Mouse (Mus musculus): ENCODE results near the gene Psmg1. TPM values are rescaled to one million over a fixed set of nuclear protein-coding genes. Genes with fewer than 3 reads are reported as not detected.

The Psmg1 gene
- polyA plus RNA-seq, 1 experiment, result 1.6 TPM

GRCm38 (mm10) chr16:95945389-95946311 is 45.1 kb downstream of the Psmg1 start:
- Histone ChIP-seq H3K9me3 (ENCODE audit: control insufficient read depth, low read length) (peaks cover 6% of the 10 kb centered on the region; the same call in 1 of the 2 replicates), H3K27me3 (ENCODE audit: control insufficient read depth) (no peaks in the 10 kb centered on the region), H3K36me3 (ENCODE audit: control insufficient read depth) (no peaks in the 10 kb centered on the region), H3K4me3 (replicated peaks) (no peak overlapping the region), H3K4me1 (ENCODE audit: control insufficient read depth) (no peaks in the 10 kb centered on the region)
- TF ChIP-seq TAL1 (IDR thresholded peaks at IDR 0.05; ENCODE audit: low read length) (no peak), GATA1 (IDR thresholded peaks at IDR 0.05; ENCODE audit: low read length) (no peak)

DNA sequence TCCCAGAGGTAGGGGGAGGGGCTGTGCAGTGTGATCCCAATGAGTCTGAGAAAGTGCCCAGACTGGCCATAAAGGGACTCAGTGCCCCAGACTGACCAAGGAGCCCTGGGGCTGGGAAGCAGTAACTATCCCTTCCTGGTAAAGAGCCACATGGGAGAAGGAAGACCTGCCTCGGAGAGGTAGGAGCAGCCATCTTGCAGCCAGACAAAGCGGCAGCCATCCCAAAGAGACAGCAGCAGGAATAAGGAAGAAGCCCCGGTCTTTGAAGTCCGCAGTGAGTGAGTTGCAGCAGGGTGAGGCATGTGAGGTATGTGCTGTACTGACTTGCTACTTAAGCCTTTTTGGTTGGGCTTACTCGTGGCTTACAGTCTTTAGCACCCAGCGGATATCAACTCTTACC is 47.6 kb downstream of the Psmg1 start:
- H3K4me1 ChIP-seq (ENCODE audit: control insufficient read depth), result no peaks in the 10 kb centered on the region
- H3K36me3 ChIP-seq (ENCODE audit: control insufficient read depth), result no peaks in the 10 kb centered on the region
- H3K9me3 ChIP-seq (ENCODE audit: control insufficient read depth, low read length), result peaks cover 9% of the 10 kb centered on the region; the same call in 1 of the 2 replicates
- no peaks in the 10 kb centered on the region for H3K27me3 ChIP-seq (ENCODE audit: control insufficient read depth)
- TF ChIP-seq GATA1 (IDR thresholded peaks at IDR 0.05; ENCODE audit: low read length) (no peak), TAL1 (IDR thresholded peaks at IDR 0.05; ENCODE audit: low read length) (no peak)
- no peak overlapping the region for H3K4me3 ChIP-seq (replicated peaks)

GRCm38 (mm10) chr16:95941575-95941974 is 49.2 kb downstream of the Psmg1 start:
- TF ChIP-seq TAL1 (IDR thresholded peaks at IDR 0.05; ENCODE audit: low read length) (no peak), GATA1 (IDR thresholded peaks at IDR 0.05; ENCODE audit: low read length) (no peak)
- Histone ChIP-seq H3K27me3 (ENCODE audit: control insufficient read depth) (no peaks in the 10 kb centered on the region), H3K9me3 (ENCODE audit: control insufficient read depth, low read length) (peaks cover 13% of the 10 kb centered on the region), H3K4me3 (replicated peaks) (no peak overlapping the region), H3K36me3 (ENCODE audit: control insufficient read depth) (no peaks in the 10 kb centered on the region), H3K4me1 (ENCODE audit: control insufficient read depth) (no peaks in the 10 kb centered on the region)

GRCm38 (mm10) chr16:95935495-95935961 is 55.2 kb downstream of the Psmg1 start:
- Histone ChIP-seq H3K9me3 (ENCODE audit: control insufficient read depth, low read length) (peaks cover 7% of the 10 kb centered on the region), H3K4me3 (replicated peaks) (no peak overlapping the region), H3K27me3 (ENCODE audit: control insufficient read depth) (no peaks in the 10 kb centered on the region), H3K4me1 (ENCODE audit: control insufficient read depth) (no peaks in the 10 kb centered on the region), H3K36me3 (ENCODE audit: control insufficient read depth) (no peaks in the 10 kb centered on the region)
- no peak for TF ChIP-seq TAL1 (IDR thresholded peaks at IDR 0.05; ENCODE audit: low read length)
- TF ChIP-seq GATA1 (IDR thresholded peaks at IDR 0.05; ENCODE audit: low read length), result no peak

DNA sequence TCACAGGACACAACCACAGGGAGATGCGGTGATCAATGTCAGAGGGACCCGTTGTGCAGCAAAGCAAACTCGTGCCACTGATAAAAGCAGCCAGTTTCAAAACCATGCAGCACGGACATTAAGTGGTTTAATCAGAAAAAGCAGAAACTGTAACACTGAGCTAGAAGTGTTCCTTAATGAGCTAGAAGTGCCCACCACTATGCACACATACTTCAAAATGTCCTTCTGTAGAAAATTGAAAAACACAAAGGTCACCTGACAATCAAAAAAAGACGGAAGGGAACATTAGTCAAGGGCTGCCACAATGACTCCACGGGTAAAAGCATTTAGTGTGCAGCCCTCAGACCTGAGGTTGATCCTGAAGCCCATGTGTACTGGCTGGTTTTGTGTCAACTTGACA is 57.9 kb downstream of the Psmg1 start:
- Histone ChIP-seq H3K9me3 (ENCODE audit: control insufficient read depth, low read length) (peaks cover 4% of the 10 kb centered on the region), H3K4me1 (ENCODE audit: control insufficient read depth) (no peaks in the 10 kb centered on the region), H3K4me3 (replicated peaks) (no peak overlapping the region), H3K36me3 (ENCODE audit: control insufficient read depth) (no peaks in the 10 kb centered on the region), H3K27me3 (ENCODE audit: control insufficient read depth) (no peaks in the 10 kb centered on the region)
- TF ChIP-seq GATA1 (IDR thresholded peaks at IDR 0.05; ENCODE audit: low read length) (no peak), TAL1 (IDR thresholded peaks at IDR 0.05; ENCODE audit: low read length) (no peak)

DNA sequence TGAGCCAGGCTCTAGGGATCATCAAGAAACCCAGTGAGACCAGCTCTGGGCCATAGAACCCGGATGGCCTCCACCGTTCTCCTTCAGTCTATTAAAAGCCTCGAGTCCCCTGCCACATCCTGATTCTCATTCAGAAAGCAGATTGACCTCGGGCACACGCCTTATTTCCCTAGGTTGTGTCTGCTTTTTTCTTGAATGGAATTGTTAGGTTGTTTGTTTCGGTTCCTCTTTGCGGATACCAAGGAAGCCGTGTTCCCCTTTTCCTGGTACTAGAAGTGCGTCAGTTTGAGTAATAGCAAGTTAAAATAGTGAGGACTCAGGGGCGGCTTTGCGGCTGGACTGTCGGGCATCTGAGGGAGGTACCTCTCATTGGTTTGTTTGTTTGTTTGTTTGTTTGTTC is 59.3 kb downstream of the Psmg1 start:
- Histone ChIP-seq H3K36me3 (ENCODE audit: control insufficient read depth) (no peaks in the 10 kb centered on the region), H3K9me3 (ENCODE audit: control insufficient read depth, low read length) (no peaks in the 10 kb centered on the region), H3K4me3 (replicated peaks) (no peak overlapping the region), H3K4me1 (ENCODE audit: control insufficient read depth) (no peaks in the 10 kb centered on the region), H3K27me3 (ENCODE audit: control insufficient read depth) (no peaks in the 10 kb centered on the region)
- TF ChIP-seq GATA1 (IDR thresholded peaks at IDR 0.05; ENCODE audit: low read length) (no peak), TAL1 (IDR thresholded peaks at IDR 0.05; ENCODE audit: low read length) (no peak)

Other genes with a start within 250 kb of the Psmg1 start
- gene Brwd1, start 91.6 kb upstream of the Psmg1 start, polyA plus RNA-seq (2012), result 0.04 and 0.08 TPM in 2 replicates
- gene Hmgn1, start 136.8 kb upstream of the Psmg1 start, polyA plus RNA-seq (2012), result 7.3 and 8.2 TPM in 2 replicates
- gene Wrb, start 154.4 kb upstream of the Psmg1 start, polyA plus RNA-seq (2012), result 0.04 and 0.07 TPM in 2 replicates
- not detected in 2 replicates for gene Lca5l, start 201.3 kb upstream of the Psmg1 start, polyA plus RNA-seq (2012)
- not detected in 2 replicates for gene Sh3bgr, start 209.5 kb upstream of the Psmg1 start, polyA plus RNA-seq (2012)
- not detected in 2 replicates for gene B3galt5, start 244.8 kb upstream of the Psmg1 start, polyA plus RNA-seq (2012)

Measured in erythroblast, embryonic 14.5 days (primary cell).